Mouse (Mus musculus): ENCODE measurements around the gene Odf2.

DNA sequence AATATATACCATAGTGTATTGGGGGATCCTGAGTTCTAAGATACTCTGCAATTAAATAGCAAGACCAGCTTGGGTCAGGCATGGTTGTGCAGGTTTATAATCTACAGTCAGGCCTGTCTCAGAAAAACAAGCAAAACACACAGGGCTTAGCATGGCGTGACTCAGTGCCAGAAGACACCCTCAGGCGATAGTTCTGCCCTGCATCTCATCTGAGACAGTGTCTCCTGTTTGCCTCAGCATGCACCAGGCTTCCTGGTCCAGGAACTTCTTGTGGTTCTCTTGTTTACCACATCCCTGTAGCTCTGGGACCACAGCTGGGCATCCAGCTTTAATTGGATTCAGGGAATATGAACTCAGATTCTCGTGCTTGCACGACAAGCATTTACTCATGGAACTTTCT lies 23.9 kb upstream of the Odf2 start:
- TF ChIP-seq POLR2A (IDR thresholded peaks at IDR 0.05; ENCODE audit: insufficient read depth, low read length), result no peak
- no peak for TF ChIP-seq CTCF (IDR thresholded peaks at IDR 0.05; ENCODE audit: low read depth, low read length)
- no peak for TF ChIP-seq EP300 (IDR thresholded peaks at IDR 0.05; ENCODE audit: insufficient read depth, low read depth, low read length)

All from ES-Bruce4 (cell line).